Mouse (Mus musculus) neural tube, embryonic 11.5 days (tissue): ENCODE data around the gene Gm26938. TPM values are rescaled to one million over a fixed set of nuclear protein-coding genes. Genes with fewer than 3 reads are reported as not detected.

ENCODE experiments used
- ATAC-seq: fragments of 200-750 bp; cut with Nextera tagmentation; 2 replicates; pipeline ENCODE4 v1.8.0; 2017; ENCODE audit warnings: moderate number of reproducible peaks, mild to moderate bottlenecking, moderate TSS enrichment, moderate library complexity; ENCODE audit not compliant: insufficient read depth, low FRiP score, low TSS enrichment
- DNase-seq: peaks from one replicate; pipeline ENCODE4 v3.0.0-alpha.2; 2015; ENCODE audit warnings: low spot score
- H3K27ac ChIP-seq: fragments of 300-500 bp; sonication (generic); 2 replicates; pipeline ENCODE4 v1.5.1; 2014; ENCODE audit warnings: low read depth, mild to moderate bottlenecking, low read length
- H3K27me3 ChIP-seq: fragments of 300-500 bp; sonication (generic); 2 replicates; pipeline ENCODE4 v1.6.1; 2014; ENCODE audit warnings: mild to moderate bottlenecking, low read length, mixed read lengths; ENCODE audit not compliant: control insufficient read depth, insufficient read depth
- H3K36me3 ChIP-seq: fragments of 300-500 bp; sonication (generic); 2 replicates; pipeline ENCODE4 v1.6.1; 2014; ENCODE audit warnings: mild to moderate bottlenecking, low read length, moderate library complexity, mixed read lengths; ENCODE audit not compliant: control insufficient read depth, insufficient read depth
- H3K4me1 ChIP-seq: fragments of 300-500 bp; sonication (generic); 2 replicates; pipeline ENCODE4 v1.6.1; 2014; ENCODE audit warnings: low read length, mixed read lengths; ENCODE audit not compliant: control insufficient read depth, insufficient read depth
- H3K4me2 ChIP-seq: fragments of 300-500 bp; sonication (generic); 2 replicates; pipeline ENCODE4 v1.6.1; 2014; ENCODE audit warnings: low read depth, mild to moderate bottlenecking, moderate library complexity
- H3K4me3 ChIP-seq: fragments of 300-500 bp; sonication (generic); 2 replicates; pipeline ENCODE4 v1.5.1; 2014; ENCODE audit warnings: low read depth, low read length
- H3K9ac ChIP-seq: fragments of 300-500 bp; sonication (generic); 2 replicates; pipeline ENCODE4 v1.6.1; 2014; ENCODE audit warnings: mild to moderate bottlenecking, low read length
- H3K9me3 ChIP-seq: fragments of 300-500 bp; sonication (generic); 2 replicates; pipeline ENCODE4 v1.6.1; 2016; ENCODE audit warnings: low read length; ENCODE audit not compliant: control insufficient read depth
- WGBS: fragments of 180-500 bp; shearing (Covaris S2); extraction: QIAGEN DNeasy Blood & Tissue Kit; methylation state at CpG from one replicate; pipeline ENCODE4 v1.1.7; 2014; 5-methylcytosine and 5-hydroxymethylcytosine counted together
- polyA plus RNA-seq: library from polyadenylated mRNA; unstranded; fragments of >200 nt; fragmentation: Nextera tagmentation; extraction: Ambion mirVana; gene quantifications from 2 replicates; pipeline ENCODE4 v1.2.1, GENCODE M21; 2014

Gene Gm26938
- polyA plus RNA-seq, 1 experiment from 2014 or later: 0.41 TPM

DNA sequence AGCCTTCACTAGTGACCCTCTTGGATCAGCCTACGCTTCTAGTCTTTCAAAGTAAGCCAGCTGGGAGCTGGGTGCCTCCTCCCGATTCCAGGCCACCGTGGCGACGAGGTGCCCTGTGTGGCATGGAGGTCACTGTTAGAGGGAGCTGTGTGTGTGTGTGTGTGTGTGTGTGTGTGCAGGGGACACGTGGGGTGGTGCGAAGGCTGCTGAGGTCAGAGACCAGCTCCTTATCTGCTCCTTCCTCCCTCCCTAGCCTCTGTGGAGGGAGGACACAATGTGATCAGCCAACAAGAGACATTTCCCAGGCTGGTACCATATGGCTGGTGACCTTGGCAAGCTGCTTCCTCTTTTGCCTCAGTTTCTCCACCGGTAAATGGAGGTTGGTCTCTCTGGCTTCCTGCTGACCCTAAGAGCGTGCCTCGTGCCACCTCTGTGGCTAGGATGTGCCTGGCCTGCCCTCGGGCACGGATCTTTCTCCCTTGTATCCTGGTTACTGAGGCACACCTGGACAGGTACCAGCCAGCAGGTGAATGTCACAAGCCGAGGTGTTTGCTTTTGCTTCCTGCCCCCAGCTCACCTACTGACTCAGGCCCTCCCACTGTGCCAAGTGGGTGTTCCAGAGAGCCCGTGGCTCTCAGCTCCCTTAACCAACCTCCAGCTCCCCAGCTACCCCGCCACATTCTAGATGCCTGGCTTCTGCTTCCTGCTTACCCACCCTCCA lies 14.4 kb downstream of the Gm26938 start:
- no peak for ATAC-seq
- Histone ChIP-seq H3K4me1 (no peaks in the 10 kb centered on the region), H3K4me3 (no peak overlapping the region), H3K27ac (no peak overlapping the region), H3K9ac (no peak overlapping the region), H3K4me2 (no peak overlapping the region), H3K27me3 (peaks cover 16% of the 10 kb centered on the region), H3K36me3 (no peaks in the 10 kb centered on the region), H3K9me3 (no peaks in the 10 kb centered on the region)
- 84% methylated on average over 15 of the region's 15 CpGs for WGBS
- DNase-seq: no peak

DNA sequence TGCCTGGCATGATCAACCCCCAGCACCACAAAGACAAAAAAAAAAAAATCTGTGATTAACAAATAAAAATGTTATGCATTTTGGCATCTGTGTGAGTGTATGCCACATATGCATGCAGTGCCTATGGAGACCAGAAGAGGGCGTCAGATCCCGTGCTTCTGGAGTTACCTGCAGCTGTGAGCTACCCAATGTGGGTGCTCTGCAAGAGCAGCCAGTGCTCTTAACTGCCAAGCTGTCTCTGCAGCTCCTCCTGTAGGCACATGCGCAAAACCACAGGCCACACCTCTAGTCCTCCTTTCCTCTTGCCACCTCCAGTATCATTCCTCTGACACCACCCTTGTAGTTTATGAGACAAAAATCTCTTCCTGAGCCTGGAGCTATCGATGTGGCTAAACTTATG lies 16.8 kb downstream of the Gm26938 start:
- H3K4me3 ChIP-seq: no peak overlapping the region
- ATAC-seq (no peak), DNase-seq (no peak)
- H3K9me3 ChIP-seq: no peaks in the 10 kb centered on the region
- H3K27ac ChIP-seq: no peak overlapping the region
- WGBS: 59% methylated on average over 4 of the region's 4 CpGs
- H3K4me2 ChIP-seq: no peak overlapping the region
- no peak overlapping the region for H3K9ac ChIP-seq
- no peaks in the 10 kb centered on the region for H3K36me3 ChIP-seq
- H3K4me1 ChIP-seq: no peaks in the 10 kb centered on the region
- peaks cover 15% of the 10 kb centered on the region for H3K27me3 ChIP-seq

DNA sequence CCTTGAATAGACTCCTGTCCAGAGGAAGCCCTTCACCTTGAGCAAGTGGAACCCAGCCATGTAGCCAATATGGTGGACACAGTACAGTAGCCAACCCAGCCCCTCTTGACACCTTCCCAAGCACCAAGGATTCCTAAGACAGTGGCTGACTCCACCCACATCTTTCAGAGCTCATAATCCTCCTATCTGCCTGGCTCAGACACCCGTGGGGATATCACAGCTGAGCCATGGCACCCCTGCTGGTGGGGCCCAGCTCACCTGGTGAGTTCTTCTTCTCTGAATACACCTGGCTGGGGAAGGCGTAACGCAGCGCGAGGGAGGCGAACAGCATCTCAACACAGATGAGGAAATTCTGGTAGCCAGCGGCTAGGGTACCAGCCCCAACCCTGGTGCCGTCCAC lies 20.3 kb downstream of the Gm26938 start:
- DNase-seq (no peak), ATAC-seq (no peak)
- WGBS: 92% methylated on average over 8 of the region's 8 CpGs

DNA sequence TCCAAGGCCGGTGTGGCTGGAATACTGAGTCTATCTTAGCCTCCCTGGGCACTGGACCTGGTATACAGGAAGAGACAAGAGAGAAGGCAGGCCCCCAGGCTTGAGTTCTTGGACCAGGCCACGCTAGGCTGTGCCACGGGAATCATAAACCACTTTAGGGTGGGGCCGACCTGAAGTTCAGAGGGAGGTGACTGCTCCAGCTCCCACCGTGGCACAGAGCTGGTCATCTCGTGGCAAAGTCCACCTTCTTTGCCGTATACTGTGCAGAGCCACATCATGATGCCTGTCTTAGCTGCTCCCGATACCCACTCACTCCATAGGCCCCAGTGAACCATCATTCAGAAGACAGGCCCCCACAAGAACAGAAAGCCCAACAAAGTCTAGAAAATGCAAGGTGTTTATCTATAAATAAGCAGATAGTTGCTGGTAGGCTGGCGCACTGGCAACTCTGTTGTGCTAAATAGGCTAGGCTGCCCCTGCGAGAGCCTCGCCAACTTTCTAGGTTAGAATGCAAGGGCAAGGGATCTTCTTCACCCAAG lies 21.6 kb downstream of the Gm26938 start:
- Histone ChIP-seq H3K9ac (no peak overlapping the region), H3K4me1 (peaks cover 8% of the 10 kb centered on the region), H3K36me3 (peaks cover 4% of the 10 kb centered on the region; the same call in 1 of the 2 replicates), H3K9me3 (no peaks in the 10 kb centered on the region), H3K4me3 (no peak overlapping the region), H3K27ac (no peak overlapping the region), H3K27me3 (no peaks in the 10 kb centered on the region), H3K4me2 (no peak overlapping the region)
- ATAC-seq (no peak), DNase-seq (no peak)
- 86% methylated on average over 11 of the region's 11 CpGs for WGBS

More for the DNA sequence above, 20.3 kb downstream of the Gm26938 start:
- Histone ChIP-seq H3K9ac (no peak overlapping the region), H3K4me3 (no peak overlapping the region), H3K27ac (no peak overlapping the region), H3K4me2 (no peak overlapping the region), H3K4me1 (peaks cover 8% of the 10 kb centered on the region), H3K27me3 (no peaks in the 10 kb centered on the region), H3K9me3 (no peaks in the 10 kb centered on the region), H3K36me3 (peaks cover 2% of the 10 kb centered on the region; the same call in 1 of the 2 replicates)

DNA sequence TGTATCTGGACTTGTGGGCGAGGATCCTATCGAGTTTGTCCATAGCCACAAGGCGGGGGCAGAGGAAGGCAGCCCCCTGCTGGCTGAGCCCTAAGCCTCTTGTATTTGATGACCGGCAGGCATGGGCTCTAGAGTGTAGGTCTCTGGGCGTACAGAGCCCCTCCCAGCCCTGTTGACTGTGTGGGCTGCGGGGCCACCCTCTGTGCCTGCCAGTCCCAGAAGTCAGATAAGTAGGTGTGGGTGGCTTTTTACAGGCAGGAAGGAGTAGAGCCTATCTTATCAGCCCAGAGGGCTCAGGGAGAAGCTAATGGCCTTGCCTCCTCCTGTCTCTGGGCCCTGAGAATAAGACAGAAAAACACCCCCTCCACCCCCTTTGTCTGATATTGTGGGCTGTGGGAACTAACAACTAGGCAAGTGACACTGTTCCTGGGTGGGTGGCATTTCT lies 22.1 kb downstream of the Gm26938 start:
- Histone ChIP-seq H3K27ac (0 out of 2 replicates have a peak overlapping the region, but pooled peaks have one; percentile 29), H3K36me3 (peaks cover 4% of the 10 kb centered on the region; the same call in 1 of the 2 replicates), H3K9me3 (no peaks in the 10 kb centered on the region), H3K4me3 (no peak overlapping the region), H3K4me2 (0 out of 2 replicates have a peak overlapping the region, but pooled peaks have one; percentile 1), H3K4me1 (peaks cover 8% of the 10 kb centered on the region), H3K9ac (no peak overlapping the region), H3K27me3 (no peaks in the 10 kb centered on the region)
- WGBS: 19% methylated on average over 6 of the region's 6 CpGs
- ATAC-seq: no peak
- DNase-seq: no peak

DNA sequence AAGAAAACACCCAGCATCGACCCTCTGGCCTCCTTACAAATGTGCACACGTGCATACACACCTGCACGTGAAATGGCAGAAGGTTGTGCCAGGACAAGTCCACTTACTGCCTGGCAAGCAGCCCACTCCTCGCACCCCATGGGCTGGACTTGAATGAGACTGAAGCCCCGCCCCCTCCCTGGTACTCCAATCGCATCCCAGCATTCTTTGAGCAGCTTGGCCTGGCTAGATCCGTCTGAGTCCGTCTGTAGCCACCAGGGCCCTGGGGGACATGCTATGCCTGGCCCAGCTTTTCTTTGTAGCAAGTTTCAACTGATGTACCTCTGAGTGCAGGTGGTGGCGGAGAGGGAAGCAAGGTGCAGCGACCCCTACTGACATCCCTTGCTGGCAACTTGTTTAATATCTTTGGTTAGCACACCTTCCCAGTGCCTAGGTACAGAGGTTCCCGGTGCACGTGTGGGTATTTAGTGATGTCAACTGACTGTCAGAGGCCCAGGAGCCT lies 22.6 kb downstream of the Gm26938 start:
- Histone ChIP-seq H3K36me3 (peaks cover 4% of the 10 kb centered on the region; the same call in 1 of the 2 replicates), H3K4me2 (peak overlapping the region; percentile 1), H3K4me3 (no peak overlapping the region), H3K4me1 (peaks cover 11% of the 10 kb centered on the region), H3K9ac (no peak overlapping the region), H3K9me3 (no peaks in the 10 kb centered on the region), H3K27ac (0 out of 2 replicates have a peak overlapping the region, but pooled peaks have one; percentile 29), H3K27me3 (no peaks in the 10 kb centered on the region)
- WGBS: 14% methylated on average over 12 of the region's 12 CpGs
- DNase-seq (peak; percentile 71), ATAC-seq (peak; percentile 72)

DNA sequence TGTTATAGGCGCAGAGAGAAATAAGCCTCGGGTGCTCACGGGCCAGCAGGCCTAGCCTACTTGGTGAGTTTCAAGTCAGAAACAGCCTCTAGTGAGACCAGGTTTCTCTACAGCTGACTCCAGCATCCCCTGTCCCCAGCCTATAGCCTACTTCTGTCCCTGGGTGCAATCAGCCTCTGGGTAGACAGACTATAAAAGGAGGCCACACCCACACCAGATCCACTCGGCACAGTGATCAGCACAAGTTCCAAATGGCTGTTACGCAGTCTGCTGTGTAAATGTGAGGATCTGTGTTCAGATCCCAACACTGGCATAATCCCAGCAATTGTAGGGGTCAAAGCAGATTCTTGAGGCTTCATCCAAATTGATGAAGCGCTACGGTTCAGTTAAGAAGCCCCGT lies 23.0 kb downstream of the Gm26938 start:
- H3K9ac ChIP-seq: no peak overlapping the region
- ATAC-seq (no peak), DNase-seq (no peak)
- H3K4me3 ChIP-seq: no peak overlapping the region
- no peak overlapping the region for H3K27ac ChIP-seq
- WGBS: 73% methylated on average over 8 of the region's 8 CpGs
- H3K36me3 ChIP-seq: peaks cover 4% of the 10 kb centered on the region; the same call in 1 of the 2 replicates
- H3K4me2 ChIP-seq: no peak overlapping the region; the same call in 1 of the 2 replicates
- H3K4me1 ChIP-seq: peaks cover 16% of the 10 kb centered on the region
- no peaks in the 10 kb centered on the region for H3K27me3 ChIP-seq
- H3K9me3 ChIP-seq: no peaks in the 10 kb centered on the region

DNA sequence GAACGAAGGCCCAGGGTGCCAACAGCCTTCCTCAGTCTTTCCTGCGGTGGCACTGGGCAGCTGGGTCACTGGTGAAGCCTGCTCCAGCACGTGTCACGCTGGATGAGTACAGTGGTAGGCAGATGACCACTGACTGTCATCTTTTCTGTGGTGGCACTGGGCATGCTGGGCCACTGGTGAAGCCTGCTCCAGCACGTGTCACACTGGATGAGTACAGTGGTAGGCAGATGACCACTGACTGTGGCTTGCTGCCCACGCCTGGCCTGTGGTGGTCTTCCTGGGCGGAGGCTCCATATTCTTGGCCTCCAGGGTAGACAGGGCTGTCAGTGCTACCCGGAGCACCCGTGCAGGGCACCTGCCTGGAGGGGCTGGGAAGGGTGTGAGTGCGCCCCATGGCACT lies 24.3 kb downstream of the Gm26938 start:
- Histone ChIP-seq H3K4me2 (no peak overlapping the region), H3K4me3 (no peak overlapping the region), H3K4me1 (peaks cover 27% of the 10 kb centered on the region), H3K36me3 (peaks cover 4% of the 10 kb centered on the region; the same call in 1 of the 2 replicates), H3K9me3 (no peaks in the 10 kb centered on the region), H3K27ac (no peak overlapping the region), H3K9ac (no peak overlapping the region), H3K27me3 (no peaks in the 10 kb centered on the region)
- whole genome bisulfite sequencing: 91% methylated on average over 10 of the region's 10 CpGs
- DNase-seq (no peak), ATAC-seq (no peak)
